Mouse (Mus musculus) v-Abl transformed pro-B cells (cell line): ENCODE data around the gene Arap1.

ENCODE experiments used
- in situ Hi-C, 2 experiments: fragments of 400-800 bp; cut with MboI; formaldehyde crosslinking; loops; one replicate each; pipeline ENCODE4 v1.15.1; 2025; ENCODE audit not compliant: unreplicated experiment in 2 of 2

Arap1 gene

DNA sequence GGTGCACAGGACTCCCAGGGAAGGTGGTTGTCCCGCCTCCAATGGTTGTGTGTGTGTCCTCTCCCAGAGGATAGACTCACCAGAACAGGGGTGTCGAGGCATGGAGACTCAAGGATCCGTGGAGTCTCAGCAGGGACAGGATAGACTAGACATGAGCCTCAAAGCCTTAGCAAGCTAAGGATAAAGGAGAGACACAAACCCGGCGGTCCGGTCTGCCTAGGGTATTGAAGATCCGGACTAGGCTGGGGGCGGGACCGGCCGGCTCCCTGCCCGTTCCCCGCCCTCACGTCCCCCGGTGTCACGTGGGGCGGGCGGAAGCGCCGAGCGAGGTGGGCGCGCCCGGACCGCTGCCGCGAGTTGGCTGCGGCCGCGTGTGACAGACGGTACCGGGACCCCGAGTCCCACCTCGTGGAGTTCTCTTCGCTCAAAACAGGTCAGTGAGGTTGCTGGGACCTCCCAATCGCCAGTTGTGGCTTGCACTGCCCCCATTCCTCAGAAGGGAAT, at the start of gene Arap1:
TSS of gene Arap1 (plus strand) at position 301 of the 504 bp plus-strand sequence.
- in situ Hi-C loops = no loop called here

DNA sequence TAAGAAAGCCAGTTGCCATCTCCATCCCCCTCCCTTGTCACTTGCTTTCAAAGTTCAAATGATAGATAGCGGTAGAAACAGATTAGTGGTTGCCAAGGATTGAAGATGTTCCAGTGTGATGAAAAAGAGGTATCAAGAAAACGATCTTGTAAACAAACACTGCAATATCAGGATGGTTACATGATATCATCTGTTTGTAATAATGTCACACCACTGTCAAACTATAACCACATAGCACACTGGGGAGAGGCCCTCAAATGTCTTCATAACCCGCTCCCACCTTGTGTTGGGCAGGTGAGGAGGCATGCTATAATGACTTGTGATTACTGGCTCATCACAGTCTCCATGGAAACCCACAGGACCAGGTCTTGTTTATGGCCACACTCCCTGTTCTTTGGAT, 49.5 kb upstream of the Arap1 start:
- in situ Hi-C loops = no loop called here

DNA sequence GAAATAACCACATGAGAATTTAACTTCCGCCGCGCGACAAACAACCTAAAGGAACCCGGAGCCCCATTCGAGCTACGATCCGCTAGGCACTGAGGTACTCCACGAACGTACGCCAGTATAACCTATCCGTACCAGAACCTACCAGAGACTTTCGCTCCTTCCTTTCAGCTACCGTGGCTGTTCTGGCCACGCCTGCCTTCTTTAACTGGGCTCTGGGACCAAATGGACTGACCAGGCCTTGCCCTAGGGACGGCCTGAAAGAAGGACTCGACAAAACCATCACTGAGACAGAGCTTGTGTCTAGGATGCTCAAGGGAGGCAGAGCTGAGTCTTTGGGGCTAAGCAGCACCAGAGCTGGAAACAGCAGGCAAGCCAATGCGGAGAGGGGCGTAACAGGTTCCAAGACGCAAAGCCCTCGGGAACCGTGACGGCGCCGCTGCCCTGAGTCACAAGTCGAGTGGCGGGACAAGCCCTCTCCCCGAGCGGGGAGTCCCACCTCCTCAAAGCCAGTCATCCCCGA, 46.4 kb upstream of the Arap1 start:
- in situ Hi-C loops = loop anchor here in 1 of 2 experiments (10.0 kb wide), 2 partner anchors 233 to 323 kb away; no protein-coding TSS in a partner anchor

GRCm38 (mm10) chr7:101301881-101302456, 45.9 kb upstream of the Arap1 start, which contains the start of gene Atg16l2:
Gene Atg16l2, minus strand, starts transcription at chr7:101302251.
- in situ Hi-C loops = loop anchor here in 1 of 2 experiments (10.0 kb wide), 2 partner anchors 233 to 323 kb away; no protein-coding TSS in a partner anchor

DNA sequence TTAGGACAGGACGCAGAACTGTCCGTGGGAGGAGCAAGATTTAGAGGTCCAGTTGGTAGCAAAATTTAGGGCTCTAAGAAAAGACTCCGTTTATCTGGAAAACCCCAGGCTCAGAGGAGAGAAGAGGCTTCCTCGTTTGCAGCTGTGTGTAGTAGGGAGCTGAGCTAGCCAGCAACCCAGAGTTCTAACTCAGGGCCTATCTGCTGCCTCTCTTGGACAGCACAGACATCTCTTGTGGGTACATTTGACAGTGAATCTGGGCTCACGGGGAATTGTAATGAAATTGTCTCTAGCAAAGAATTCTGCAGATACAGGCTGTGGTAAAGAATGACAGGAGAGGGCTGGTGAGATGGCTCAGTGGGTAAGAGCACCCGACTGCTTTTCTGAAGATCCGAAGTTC, 45.2 kb upstream of the Arap1 start:
- in situ Hi-C loops = loop anchor here in 1 of 2 experiments (10.0 kb wide), 2 partner anchors 232 to 322 kb away; no protein-coding TSS in a partner anchor

- in situ Hi-C loops = loop anchor here in 1 of 2 experiments (10.0 kb wide), 2 partner anchors 228 to 318 kb away; no protein-coding TSS in a partner anchor
Measured at GRCm38 (mm10) chr7:101306841-101307240, 41.0 kb upstream of the Arap1 start.

- in situ Hi-C loops = loop anchor here (5.0 to 10.0 kb wide), 4 partner anchors 57 to 315 kb away; no protein-coding TSS in a partner anchor
Measured at GRCm38 (mm10) chr7:101309985-101310326, 37.9 kb upstream of the Arap1 start.

GRCm38 (mm10) chr7:101310327-101311028, 37.4 kb upstream of the Arap1 start:
- in situ Hi-C loops = loop anchor here (5.0 kb wide), 2 partner anchors 57 to 62 kb away; no protein-coding TSS in a partner anchor

DNA sequence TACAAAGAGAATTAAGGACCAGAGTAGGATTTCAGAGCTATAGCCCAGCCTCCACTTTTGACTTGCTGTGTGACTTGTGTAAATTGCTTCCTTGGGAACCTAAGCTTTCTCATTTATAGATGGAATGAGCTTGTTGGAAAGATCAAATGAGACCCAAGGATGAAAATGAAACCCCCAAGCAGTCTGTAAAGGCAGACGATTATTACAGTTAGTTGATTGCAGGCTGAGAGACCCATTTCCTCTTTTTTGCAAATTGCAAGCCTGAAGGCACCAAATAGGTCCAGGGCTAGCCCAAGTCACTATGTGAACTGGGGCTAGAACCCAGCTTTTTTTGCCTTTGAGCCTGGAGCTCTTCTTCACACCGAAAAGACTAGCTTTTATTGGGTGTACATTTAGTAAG, 36.8 kb upstream of the Arap1 start:
- in situ Hi-C loops = loop anchor here (5.0 kb wide), 2 partner anchors 56 to 61 kb away; no protein-coding TSS in a partner anchor

DNA sequence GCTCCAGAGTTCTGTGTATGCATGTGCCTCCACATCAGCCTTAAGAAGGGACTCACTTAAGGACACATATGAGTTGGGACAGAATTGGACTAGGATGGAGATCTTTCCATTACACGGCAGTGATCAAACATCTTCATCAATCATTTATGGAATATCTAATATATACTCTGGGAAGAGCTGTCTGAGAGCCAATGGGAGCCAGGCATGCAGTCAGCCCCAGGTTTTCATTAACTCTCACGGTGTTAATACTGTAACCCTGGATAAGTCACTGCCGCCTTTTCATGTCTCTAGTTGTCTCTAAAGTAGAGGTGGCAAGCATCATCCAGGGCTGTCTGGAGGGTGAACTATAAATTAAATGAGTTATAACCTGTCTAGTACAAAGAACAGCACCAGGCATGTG, 34.8 kb upstream of the Arap1 start:
- in situ Hi-C loops = loop anchor here (5.0 kb wide), 2 partner anchors 54 to 59 kb away; no protein-coding TSS in a partner anchor

- in situ Hi-C loops = loop anchor here (5.0 kb wide), 2 partner anchors 53 to 58 kb away; no protein-coding TSS in a partner anchor
Measured at GRCm38 (mm10) chr7:101314396-101314795, 33.5 kb upstream of the Arap1 start.

DNA sequence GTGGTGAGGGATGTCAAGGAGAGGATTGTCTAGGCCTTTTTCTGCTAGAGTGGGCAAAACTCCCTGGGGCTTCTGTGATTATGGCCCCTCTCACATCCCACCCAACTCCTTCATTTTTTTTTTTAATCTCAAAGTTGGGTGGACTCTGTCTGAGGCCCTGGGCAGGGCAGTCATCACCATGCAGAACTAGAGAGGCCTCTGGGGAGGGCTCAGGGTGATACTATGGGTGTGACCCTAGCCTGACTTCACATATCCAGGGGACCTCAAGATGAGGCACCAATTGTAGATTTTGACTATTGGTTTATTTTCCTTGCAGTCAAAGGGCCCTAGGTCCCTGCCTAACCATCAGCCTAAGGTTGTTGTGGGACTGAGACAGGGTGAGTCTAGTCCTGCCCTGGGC, 32.2 kb upstream of the Arap1 start:
- in situ Hi-C loops = no loop called here

DNA sequence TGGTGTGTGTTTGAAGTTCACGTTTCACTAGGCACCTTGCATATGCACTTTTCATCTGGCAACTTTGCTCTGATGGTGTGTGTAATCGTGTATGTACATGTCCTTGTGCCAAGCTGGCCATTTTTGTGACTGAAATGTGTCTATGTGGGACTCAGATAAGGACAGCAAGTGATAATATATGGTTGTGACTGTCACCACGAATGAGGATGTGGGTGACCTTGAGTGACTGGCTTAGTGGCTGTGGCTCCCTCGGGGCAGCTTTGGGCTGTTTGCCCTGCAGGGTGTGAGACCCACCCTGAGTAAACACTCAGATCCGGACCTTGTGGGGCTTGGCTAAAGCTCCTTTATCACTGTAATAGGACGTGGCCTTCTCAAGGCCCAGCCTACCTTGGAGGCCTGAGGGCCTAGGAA, 31.3 kb upstream of the Arap1 start:
- in situ Hi-C loops = no loop called here

- in situ Hi-C loops = no loop called here
Measured at GRCm38 (mm10) chr7:101317014-101317413, 30.9 kb upstream of the Arap1 start, which contains the start of gene Stard10. Gene Stard10, plus strand, starts transcription at chr7:101317086.

- in situ Hi-C loops = no loop called here
Measured at GRCm38 (mm10) chr7:101318848-101319247, 29.0 kb upstream of the Arap1 start.

- in situ Hi-C loops = no loop called here
Measured at GRCm38 (mm10) chr7:101319796-101320195, 28.1 kb upstream of the Arap1 start.

GRCm38 (mm10) chr7:101320399-101321217, 27.3 kb upstream of the Arap1 start:
- in situ Hi-C loops = no loop called here

DNA sequence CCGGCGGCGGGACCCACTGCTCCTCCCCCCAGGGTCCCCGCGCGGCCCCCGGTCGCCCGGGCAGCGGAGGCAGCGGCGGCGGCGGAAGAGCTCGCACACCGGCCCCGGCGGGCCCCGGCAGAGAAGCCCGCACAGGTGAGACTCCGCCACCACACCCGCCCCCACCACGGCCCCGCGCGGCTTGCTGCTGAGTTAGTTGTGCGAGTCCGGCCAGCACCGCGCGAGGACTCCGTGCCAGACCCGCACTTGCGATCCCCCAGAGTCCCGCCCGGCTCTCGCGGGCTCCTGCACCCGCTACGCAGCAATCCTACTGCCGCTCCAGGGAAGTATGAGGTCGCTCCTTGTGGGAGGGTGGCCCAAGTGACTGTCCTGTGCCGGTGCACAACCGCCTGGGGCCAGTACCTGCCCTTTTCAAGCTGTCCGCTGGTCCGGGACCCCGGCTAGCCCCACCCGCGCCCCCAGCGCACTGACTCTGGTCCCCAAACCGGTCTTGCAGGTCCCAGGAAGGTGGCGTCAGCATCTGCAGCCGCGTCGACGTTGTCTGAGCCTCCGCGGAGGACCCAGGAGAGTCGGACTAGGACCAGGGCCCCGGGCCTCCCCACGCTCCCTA, 26.5 kb upstream of the Arap1 start:
- in situ Hi-C loops = no loop called here

- in situ Hi-C loops = no loop called here
Measured at GRCm38 (mm10) chr7:101323141-101323594, 24.7 kb upstream of the Arap1 start.
